Mouse (Mus musculus): Measurements from ENCODE around the gene Cryba4. TPM values are rescaled to one million over a fixed set of nuclear protein-coding genes. Genes with fewer than 3 reads are reported as not detected.

Cryba4 gene
- polyA plus RNA-seq, 1 experiment = 0.51 TPM

GRCm38 (mm10) chr5:112214419-112214818 is 37.9 kb downstream of the Cryba4 start:
- Histone ChIP-seq H3K27me3 (ENCODE audit: control insufficient read depth, insufficient read depth, low read length) (no peaks in the 10 kb centered on the region), H3K27ac (ENCODE audit: insufficient read depth, low read length) (no peak overlapping the region), H3K4me3 (replicated peaks; ENCODE audit: insufficient read depth, low read depth, low read length) (no peak overlapping the region), H3K4me1 (ENCODE audit: control insufficient read depth, insufficient read depth, low read length) (no peaks in the 10 kb centered on the region)
- WGBS = 4% methylated on average over 10 of the region's 10 CpGs
- TF ChIP-seq CTCF (IDR thresholded peaks at IDR 0.05; ENCODE audit: borderline replicate concordance, insufficient read depth, low read depth, low read length) = peak; percentile 71; the same call in 1 of the 2 replicates
- TF ChIP-seq POLR2A (IDR thresholded peaks at IDR 0.05; ENCODE audit: borderline replicate concordance, insufficient read depth, low read length) = no peak
- DNase-seq = peak; percentile 21 to 54

- WGBS = 32% methylated on average over 19 of the region's 19 CpGs
- H3K27me3 ChIP-seq (ENCODE audit: control insufficient read depth, insufficient read depth, low read length) = no peaks in the 10 kb centered on the region
- no peak overlapping the region for H3K27ac ChIP-seq (ENCODE audit: insufficient read depth, low read length)
- no peak for DNase-seq
- no peaks in the 10 kb centered on the region for H3K4me1 ChIP-seq (ENCODE audit: control insufficient read depth, insufficient read depth, low read length)
- TF ChIP-seq CTCF (IDR thresholded peaks at IDR 0.05; ENCODE audit: borderline replicate concordance, insufficient read depth, low read depth, low read length) (no peak), POLR2A (IDR thresholded peaks at IDR 0.05; ENCODE audit: borderline replicate concordance, insufficient read depth, low read length) (no peak)
- no peak overlapping the region for H3K4me3 ChIP-seq (replicated peaks; ENCODE audit: insufficient read depth, low read depth, low read length)
Measured at GRCm38 (mm10) chr5:112213331-112214240, 38.7 kb downstream of the Cryba4 start.

DNA sequence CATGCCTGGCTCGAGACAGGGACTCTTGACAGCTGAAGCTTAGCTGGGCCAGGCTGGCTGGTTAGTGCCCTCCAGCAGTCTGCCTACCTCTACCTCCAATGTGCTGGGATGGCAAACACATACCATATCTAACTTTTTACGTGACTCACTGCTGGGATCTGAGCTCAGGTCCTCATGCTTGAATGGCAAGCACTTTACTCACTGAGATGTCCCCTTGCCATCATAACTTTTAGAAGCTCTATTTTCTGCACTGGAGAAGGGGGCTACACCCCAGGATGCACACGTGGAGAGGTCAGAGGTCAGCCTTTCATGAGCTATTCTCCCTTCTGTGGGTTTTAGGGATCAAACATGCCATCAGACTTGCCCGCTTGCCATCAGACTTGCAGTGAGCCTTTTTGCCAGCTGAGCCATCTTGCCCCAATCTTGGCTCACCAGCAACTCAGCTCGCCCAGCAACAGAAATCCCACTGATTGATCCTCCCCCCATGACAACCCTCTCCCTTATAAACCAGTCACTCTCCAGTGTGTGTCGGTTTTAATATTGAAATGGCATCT is 39.5 kb downstream of the Cryba4 start:
- H3K4me3 ChIP-seq (replicated peaks; ENCODE audit: insufficient read depth, low read depth, low read length) = no peak overlapping the region
- TF ChIP-seq CTCF (IDR thresholded peaks at IDR 0.05; ENCODE audit: borderline replicate concordance, insufficient read depth, low read depth, low read length) (no peak), POLR2A (IDR thresholded peaks at IDR 0.05; ENCODE audit: borderline replicate concordance, insufficient read depth, low read length) (no peak)
- 52% methylated on average over 6 of the region's 6 CpGs for WGBS
- no peaks in the 10 kb centered on the region for H3K4me1 ChIP-seq (ENCODE audit: control insufficient read depth, insufficient read depth, low read length)
- H3K27me3 ChIP-seq (ENCODE audit: control insufficient read depth, insufficient read depth, low read length) = no peaks in the 10 kb centered on the region
- no peak for DNase-seq
- no peak overlapping the region for H3K27ac ChIP-seq (ENCODE audit: insufficient read depth, low read length)

GRCm38 (mm10) chr5:112211911-112212310 is 40.4 kb downstream of the Cryba4 start:
- TF ChIP-seq POLR2A (IDR thresholded peaks at IDR 0.05; ENCODE audit: borderline replicate concordance, insufficient read depth, low read length) = no peak
- no peak for TF ChIP-seq CTCF (IDR thresholded peaks at IDR 0.05; ENCODE audit: borderline replicate concordance, insufficient read depth, low read depth, low read length)
- DNase-seq = no peak
- H3K27ac ChIP-seq (ENCODE audit: insufficient read depth, low read length) = no peak overlapping the region
- H3K4me3 ChIP-seq (replicated peaks; ENCODE audit: insufficient read depth, low read depth, low read length) = no peak overlapping the region
- WGBS = 74% methylated on average over 7 of the region's 7 CpGs
- no peaks in the 10 kb centered on the region for H3K27me3 ChIP-seq (ENCODE audit: control insufficient read depth, insufficient read depth, low read length)
- H3K4me1 ChIP-seq (ENCODE audit: control insufficient read depth, insufficient read depth, low read length) = no peaks in the 10 kb centered on the region

DNA sequence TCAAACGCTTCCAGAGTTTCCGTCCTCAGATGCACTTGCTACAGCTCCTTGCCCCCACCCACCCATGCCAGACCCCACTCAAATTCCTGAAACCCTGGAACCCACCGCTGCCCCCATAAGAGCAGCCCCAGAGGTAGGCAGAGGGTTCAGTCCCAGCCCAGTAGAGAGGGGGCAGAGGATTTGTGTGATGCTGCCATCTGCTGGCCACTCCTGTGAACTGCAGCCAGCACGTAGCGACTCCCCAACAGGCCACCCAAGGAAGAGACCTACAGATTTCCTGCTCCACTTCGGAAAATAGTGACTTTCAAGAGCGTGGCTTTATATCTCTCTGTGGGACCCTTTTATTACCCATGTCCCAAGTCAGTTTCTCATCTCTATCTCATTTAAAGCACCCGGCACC is 42.2 kb downstream of the Cryba4 start:
- WGBS = 23% methylated on average over 8 of the region's 8 CpGs
- no peaks in the 10 kb centered on the region for H3K4me1 ChIP-seq (ENCODE audit: control insufficient read depth, insufficient read depth, low read length)
- H3K27me3 ChIP-seq (ENCODE audit: control insufficient read depth, insufficient read depth, low read length) = no peaks in the 10 kb centered on the region
- no peak overlapping the region for H3K27ac ChIP-seq (ENCODE audit: insufficient read depth, low read length)
- TF ChIP-seq CTCF (IDR thresholded peaks at IDR 0.05; ENCODE audit: borderline replicate concordance, insufficient read depth, low read depth, low read length) (peak; percentile 83), POLR2A (IDR thresholded peaks at IDR 0.05; ENCODE audit: borderline replicate concordance, insufficient read depth, low read length) (no peak)
- no peak overlapping the region for H3K4me3 ChIP-seq (replicated peaks; ENCODE audit: insufficient read depth, low read depth, low read length)
- DNase-seq = peak in 1 of 2 experiments; percentile 47

- Histone ChIP-seq H3K4me1 (ENCODE audit: control insufficient read depth, insufficient read depth, low read length) (no peaks in the 10 kb centered on the region), H3K27me3 (ENCODE audit: control insufficient read depth, insufficient read depth, low read length) (no peaks in the 10 kb centered on the region), H3K4me3 (replicated peaks; ENCODE audit: insufficient read depth, low read depth, low read length) (no peak overlapping the region), H3K27ac (ENCODE audit: insufficient read depth, low read length) (no peak overlapping the region)
- no peak for TF ChIP-seq CTCF (IDR thresholded peaks at IDR 0.05; ENCODE audit: borderline replicate concordance, insufficient read depth, low read depth, low read length)
- TF ChIP-seq POLR2A (IDR thresholded peaks at IDR 0.05; ENCODE audit: borderline replicate concordance, insufficient read depth, low read length) = no peak
- DNase-seq = no peak
- 53% methylated on average over 4 of the region's 4 CpGs for whole genome bisulfite sequencing
Measured at GRCm38 (mm10) chr5:112208321-112208720, 44.0 kb downstream of the Cryba4 start.

- Histone ChIP-seq H3K4me3 (replicated peaks; ENCODE audit: insufficient read depth, low read depth, low read length) (no peak overlapping the region), H3K27me3 (ENCODE audit: control insufficient read depth, insufficient read depth, low read length) (no peaks in the 10 kb centered on the region), H3K27ac (ENCODE audit: insufficient read depth, low read length) (no peak overlapping the region), H3K4me1 (ENCODE audit: control insufficient read depth, insufficient read depth, low read length) (no peaks in the 10 kb centered on the region)
- DNase-seq = no peak
- TF ChIP-seq CTCF (IDR thresholded peaks at IDR 0.05; ENCODE audit: borderline replicate concordance, insufficient read depth, low read depth, low read length) = no peak
- TF ChIP-seq POLR2A (IDR thresholded peaks at IDR 0.05; ENCODE audit: borderline replicate concordance, insufficient read depth, low read length) = no peak
- WGBS = 49% methylated on average over 16 of the region's 16 CpGs
Measured at GRCm38 (mm10) chr5:112206543-112207255, 45.6 kb downstream of the Cryba4 start.
